9 mouse cellular contexts compared by ENCODE assay signal in genomic region chr11:113439328-113440030, GRCm38 (mm10).
DNase-seq lines count a peak whose midpoint lies in the region; ATAC-seq and TF ChIP-seq lines count a peak whose summit lies in the region.
"Had no signal": no experiment of that assay in that cellular context is flagged by ENCODE, and none has a peak within 500 bp of the region (broad histone marks: within the 10 kb centered on the region; RNA-seq: fewer than 3 reads in every experiment).

No protein-coding gene starts in this region.

- no peaks in the 10 kb centered on the region for H3K36me3 ChIP-seq in intestine, embryonic 15.5 days
- no peaks in the 10 kb centered on the region; the same call in 1 of the 2 replicates for H3K36me3 ChIP-seq in intestine, embryonic 16.5 days (ENCODE audit: control insufficient read depth, insufficient read depth, low read length)
- no peaks in the 10 kb centered on the region for H3K36me3 ChIP-seq in forebrain, postnatal 0 days (ENCODE audit: insufficient read depth)
- H3K36me3 ChIP-seq in neural tube, embryonic 14.5 days (ENCODE audit: control insufficient read depth, insufficient read depth, low read length) = no peaks in the 10 kb centered on the region
- H3K36me3 ChIP-seq in heart, adult 2 months (ENCODE audit: control insufficient read depth, insufficient read depth, low read length) = no peaks in the 10 kb centered on the region

- no peak for TF ChIP-seq CTCF in forebrain, postnatal 0 days (IDR thresholded peaks at IDR 0.05; ENCODE audit: low read depth)
- no peak for TF ChIP-seq CTCF in left cerebral cortex, adult 2 months (IDR thresholded peaks at IDR 0.05)
- TF ChIP-seq CTCF in heart, adult 2 months (IDR thresholded peaks at IDR 0.05) = no peak

- DNase-seq in forebrain, postnatal 0 days = peak; percentile 75
- peak; percentile 74 to 76 for DNase-seq in left cerebral cortex, adult 2 months (ENCODE audit: extremely low spot score in 1 of 2, low spot score in 2 of 2)
- no peak for DNase-seq in ovary, postnatal 36 days (ENCODE audit: low spot score)
- DNase-seq in heart, adult 2 months = no peak

- H3K9me3 ChIP-seq in intestine, embryonic 15.5 days = no peaks in the 10 kb centered on the region
- peaks cover 5% of the 10 kb centered on the region; the same call in 1 of the 2 replicates for H3K9me3 ChIP-seq in intestine, embryonic 16.5 days (ENCODE audit: control insufficient read depth, low read length)
- peaks cover 7% of the 10 kb centered on the region; the same call in 1 of the 2 replicates for H3K9me3 ChIP-seq in forebrain, postnatal 0 days (ENCODE audit: low read length)
- no peaks in the 10 kb centered on the region for H3K9me3 ChIP-seq in neural tube, embryonic 14.5 days (ENCODE audit: control insufficient read depth, low read length)

- H3K4me2 ChIP-seq in intestine, embryonic 15.5 days (replicated peaks) = no peak overlapping the region
- no peak overlapping the region for H3K4me2 ChIP-seq in intestine, embryonic 16.5 days (ENCODE audit: low read depth, low read length)
- no peak overlapping the region for H3K4me2 ChIP-seq in forebrain, postnatal 0 days (ENCODE audit: low read depth)
- H3K4me2 ChIP-seq in neural tube, embryonic 14.5 days (ENCODE audit: low read depth, low read length) = 0 out of 2 replicates have a peak overlapping the region, but pooled peaks have one; percentile 11

- TF ChIP-seq POLR2A in heart, adult 2 months (IDR thresholded peaks at IDR 0.05; ENCODE audit: insufficient read depth, low read depth, low read length) = no peak

- ATAC-seq in intestine, embryonic 15.5 days = peak; percentile 49; the same call in 1 of the 2 replicates
- no peak for ATAC-seq in intestine, embryonic 16.5 days
- ATAC-seq in forebrain, postnatal 0 days = peak; percentile 94
- ATAC-seq in neural tube, embryonic 14.5 days (ENCODE audit: low read depth) = peak; percentile 81; the same call in 1 of the 2 replicates
- ATAC-seq in activated CD4-positive, CD25-positive, alpha-beta regulatory T cell, adult 4 months = no peak

- no peaks in the 10 kb centered on the region for H3K79me2 ChIP-seq in heart, adult 2 months (replicated peaks; ENCODE audit: control insufficient read depth, insufficient read depth, low read length)

- H3K9ac ChIP-seq in intestine, embryonic 15.5 days = no peak overlapping the region
- H3K9ac ChIP-seq in intestine, embryonic 16.5 days (ENCODE audit: low read depth, low read length) = no peak overlapping the region
- 0 out of 2 replicates have a peak overlapping the region, but pooled peaks have one; percentile 11 for H3K9ac ChIP-seq in forebrain, postnatal 0 days
- H3K9ac ChIP-seq in neural tube, embryonic 14.5 days (replicated peaks; ENCODE audit: low read depth, low read length) = 0 out of 2 replicates have a peak overlapping the region, but pooled peaks have one; percentile 28
- no peak overlapping the region for H3K9ac ChIP-seq in heart, adult 2 months (ENCODE audit: low read depth, low read length)

- no peaks in the 10 kb centered on the region for H3K4me1 ChIP-seq in intestine, embryonic 15.5 days (replicated peaks)
- no peaks in the 10 kb centered on the region for H3K4me1 ChIP-seq in intestine, embryonic 16.5 days (ENCODE audit: control insufficient read depth, insufficient read depth, low read length)
- peaks cover 10% of the 10 kb centered on the region; the same call in 1 of the 2 replicates for H3K4me1 ChIP-seq in forebrain, postnatal 0 days (ENCODE audit: insufficient read depth)
- peaks cover 4% of the 10 kb centered on the region; the same call in 1 of the 2 replicates for H3K4me1 ChIP-seq in neural tube, embryonic 14.5 days (ENCODE audit: control insufficient read depth, insufficient read depth, low read length)
- H3K4me1 ChIP-seq in heart, adult 2 months (ENCODE audit: control insufficient read depth, insufficient read depth, low read length) = no peaks in the 10 kb centered on the region

- H3K27ac ChIP-seq in intestine, embryonic 15.5 days = no peak overlapping the region
- no peak overlapping the region for H3K27ac ChIP-seq in intestine, embryonic 16.5 days (ENCODE audit: low read length)
- peak overlapping the region; percentile 74 for H3K27ac ChIP-seq in forebrain, postnatal 0 days (ENCODE audit: low read depth, low read length)
- peak overlapping the region; percentile 36; the same call in 1 of the 2 replicates for H3K27ac ChIP-seq in left cerebral cortex, adult 2 months
- H3K27ac ChIP-seq in neural tube, embryonic 14.5 days (ENCODE audit: low read depth, low read length) = peak overlapping the region; percentile 45
- no peak overlapping the region for H3K27ac ChIP-seq in heart, adult 2 months
- H3K27ac ChIP-seq: macrophage had no signal

- H3K4me3 ChIP-seq in intestine, embryonic 15.5 days (replicated peaks) = no peak overlapping the region
- H3K4me3 ChIP-seq in intestine, embryonic 16.5 days (ENCODE audit: low read length) = no peak overlapping the region
- no peak overlapping the region for H3K4me3 ChIP-seq in forebrain, postnatal 0 days (ENCODE audit: low read depth, low read length)
- H3K4me3 ChIP-seq in left cerebral cortex, adult 2 months = no peak overlapping the region
- no peak overlapping the region for H3K4me3 ChIP-seq in neural tube, embryonic 14.5 days (ENCODE audit: low read depth, low read length)
- H3K4me3 ChIP-seq in heart, adult 2 months = no peak overlapping the region

- 67% methylated on average over 20 of the region's 20 CpGs for WGBS in intestine, embryonic 15.5 days
- WGBS in intestine, embryonic 16.5 days = 61% methylated on average over 20 of the region's 20 CpGs
- 16% methylated on average over 20 of the region's 20 CpGs for WGBS in forebrain, postnatal 0 days
- 18% methylated on average over 20 of the region's 20 CpGs for WGBS in neural tube, embryonic 14.5 days
- 66% methylated on average over 20 of the region's 20 CpGs for WGBS in heart, adult 2 months

- intact Hi-C loops in left cerebral cortex, adult 2 months (cut with DNase I) = loop anchor here (1.0 to 5.0 kb wide), 5 partner anchors 19 to 173 kb away; no protein-coding TSS in a partner anchor
- intact Hi-C loops in heart, adult 2 months (cut with DNase I) = no loop called here

- TF ChIP-seq EP300 in heart, adult 2 months (IDR thresholded peaks at IDR 0.05; ENCODE audit: insufficient read depth, low read depth, low read length) = no peak

- no peaks in the 10 kb centered on the region for H3K27me3 ChIP-seq in intestine, embryonic 15.5 days (replicated peaks)
- H3K27me3 ChIP-seq in intestine, embryonic 16.5 days (replicated peaks; ENCODE audit: control insufficient read depth, insufficient read depth, low read length) = no peaks in the 10 kb centered on the region
- no peaks in the 10 kb centered on the region for H3K27me3 ChIP-seq in forebrain, postnatal 0 days (ENCODE audit: insufficient read depth, low read length)
- H3K27me3 ChIP-seq in neural tube, embryonic 14.5 days (ENCODE audit: control insufficient read depth, insufficient read depth, low read length) = no peaks in the 10 kb centered on the region
- H3K27me3 ChIP-seq in heart, adult 2 months (ENCODE audit: control insufficient read depth, insufficient read depth, low read length) = no peaks in the 10 kb centered on the region

Comparison
In these comparisons a context has a peak if more than half of its experiments do, and no peak if none do; other contexts are left out.
1. ATAC-seq: peak in intestine, embryonic 15.5 days (single experiment), forebrain, postnatal 0 days (single experiment) and neural tube, embryonic 14.5 days (single experiment); none in intestine, embryonic 16.5 days (single experiment) and activated CD4-positive, CD25-positive, alpha-beta regulatory T cell, adult 4 months (single experiment).
2. H3K27ac ChIP-seq: peak in forebrain, postnatal 0 days (single experiment), left cerebral cortex, adult 2 months (single experiment) and neural tube, embryonic 14.5 days (single experiment); none in intestine, embryonic 15.5 days (single experiment), intestine, embryonic 16.5 days (single experiment) and heart, adult 2 months (single experiment).
3. H3K9ac ChIP-seq: peak in forebrain, postnatal 0 days (single experiment) and neural tube, embryonic 14.5 days (single experiment); none in intestine, embryonic 15.5 days (single experiment), intestine, embryonic 16.5 days (single experiment) and heart, adult 2 months (single experiment).
4. DNase-seq: peak in forebrain, postnatal 0 days (single experiment) and left cerebral cortex, adult 2 months (2 of 2); none in ovary, postnatal 36 days (single experiment) and heart, adult 2 months (0 of 2).